Mouse (Mus musculus): ENCODE results near the gene Gpc6.

DNA sequence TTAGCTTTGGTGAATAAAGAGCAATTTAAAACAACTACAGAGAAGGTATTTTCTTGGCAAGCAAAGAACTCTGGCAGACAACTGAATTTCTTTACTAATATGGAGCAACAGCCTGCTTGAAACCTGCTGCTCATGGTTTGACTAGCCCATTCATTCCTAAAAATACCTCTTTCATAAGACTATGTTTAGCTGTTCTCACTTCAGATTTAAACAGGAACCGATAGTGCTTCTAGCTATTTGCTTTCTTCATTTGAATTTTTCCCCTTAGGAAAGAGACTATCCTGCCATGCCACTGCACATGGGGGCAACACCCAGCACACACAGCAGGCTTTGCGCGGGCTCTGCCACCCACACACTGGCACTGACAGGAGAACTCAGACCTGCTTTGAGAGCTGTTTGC is 888.4 kb downstream of the Gpc6 start:
- TF ChIP-seq KAT2A (IDR thresholded peaks at IDR 0.05; ENCODE audit: insufficient replicate concordance, low read length) (no peak), CTCF (conservative IDR thresholded peaks at IDR 0.05 in 1 of 2, IDR thresholded peaks at IDR 0.05 in 1 of 2; ENCODE audit: low read depth in 2 of 2, low read length in 2 of 2) (no peak), POLR2A (IDR thresholded peaks at IDR 0.05; ENCODE audit: low read depth, low read length) (no peak), POLR2AphosphoS2 (IDR thresholded peaks at IDR 0.05; ENCODE audit: low read depth, low read length) (no peak), UBTF (IDR thresholded peaks at IDR 0.05; ENCODE audit: low read depth, low read length) (no peak), MYC (IDR thresholded peaks at IDR 0.05; ENCODE audit: low read depth, low read length) (peak; percentile 87), JUND (conservative IDR thresholded peaks at IDR 0.05; ENCODE audit: low read depth, low read length) (peak; percentile 86), MEF2A (IDR thresholded peaks at IDR 0.05; ENCODE audit: borderline replicate concordance, low read depth, low read length) (peak; percentile 98), RCOR1 (conservative IDR thresholded peaks at IDR 0.05; ENCODE audit: low read depth, low read length) (peak; percentile 91), NELFE (IDR thresholded peaks at IDR 0.05; ENCODE audit: low read depth, low read length) (no peak)

All from CH12.LX (cell line).